Mouse (Mus musculus) heart, postnatal 36 days (tissue): ENCODE data around the gene Ncapd2. TPM values are rescaled to one million over a fixed set of nuclear protein-coding genes. Genes with fewer than 3 reads are reported as not detected.
"Not testable (repeated sequence)": the region's sequence is repeated elsewhere in the genome, so short reads cannot be mapped to it uniquely, and the experiment has no call there.

Experiments used
- DNase-seq, 2 experiments: peaks; one replicate each; pipeline ENCODE4 v3.0.0; 2021 to 2022
- intact Hi-C: fragments of 180-260 bp; cut with DNase I; formaldehyde crosslinking; loops from one replicate; pipeline ENCODE4 v1.15.1; 2025
- total RNA-seq, 2 experiments: library from RNA; stranded (reverse); gene quantifications; 2 replicates each; pipeline ENCODE4 v1.2.3; 2021

Ncapd2 gene
- total RNA-seq, 2 experiments from 2014 or later: 20.8 to 25.3 TPM

DNA sequence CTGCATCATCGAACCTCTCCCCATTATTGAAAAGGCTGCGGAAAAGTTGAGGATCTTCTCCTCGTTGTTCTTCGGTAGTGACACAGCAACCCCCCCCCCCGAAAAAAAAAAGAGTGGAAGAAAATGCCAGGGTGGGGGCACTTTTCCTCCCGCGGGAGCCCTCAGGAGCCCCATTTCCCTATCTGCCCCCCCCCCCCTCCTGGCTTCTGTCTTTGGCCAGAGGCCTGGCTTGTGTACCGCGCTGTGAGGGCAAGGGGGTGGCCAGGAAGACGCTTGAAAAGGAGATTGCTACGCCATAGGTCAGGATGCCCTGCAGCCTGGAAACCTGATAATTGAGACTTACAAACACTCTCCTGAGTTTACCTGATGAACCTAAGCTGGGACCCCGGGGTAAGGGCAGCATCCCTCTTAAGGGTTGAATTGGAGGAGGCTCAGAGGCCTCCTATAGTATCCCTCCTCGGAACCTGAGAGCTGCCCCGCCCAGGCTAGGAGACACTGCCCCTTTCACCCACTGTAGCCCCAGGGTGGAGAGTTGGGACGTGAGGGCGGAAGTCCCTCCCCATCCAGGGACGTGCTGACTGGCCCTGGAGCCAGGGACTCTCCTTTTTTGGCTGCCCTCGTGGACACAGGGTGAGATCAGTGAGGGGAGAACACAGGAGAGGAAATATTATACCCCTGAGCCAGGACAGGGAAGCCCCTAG, 25.3 kb downstream of the Ncapd2 start, which contains the start of gene Gapdh:
Gene Gapdh (minus strand): TSS at position 417 of the 701 bp plus-strand sequence.
- intact Hi-C loops: no loop called here

DNA sequence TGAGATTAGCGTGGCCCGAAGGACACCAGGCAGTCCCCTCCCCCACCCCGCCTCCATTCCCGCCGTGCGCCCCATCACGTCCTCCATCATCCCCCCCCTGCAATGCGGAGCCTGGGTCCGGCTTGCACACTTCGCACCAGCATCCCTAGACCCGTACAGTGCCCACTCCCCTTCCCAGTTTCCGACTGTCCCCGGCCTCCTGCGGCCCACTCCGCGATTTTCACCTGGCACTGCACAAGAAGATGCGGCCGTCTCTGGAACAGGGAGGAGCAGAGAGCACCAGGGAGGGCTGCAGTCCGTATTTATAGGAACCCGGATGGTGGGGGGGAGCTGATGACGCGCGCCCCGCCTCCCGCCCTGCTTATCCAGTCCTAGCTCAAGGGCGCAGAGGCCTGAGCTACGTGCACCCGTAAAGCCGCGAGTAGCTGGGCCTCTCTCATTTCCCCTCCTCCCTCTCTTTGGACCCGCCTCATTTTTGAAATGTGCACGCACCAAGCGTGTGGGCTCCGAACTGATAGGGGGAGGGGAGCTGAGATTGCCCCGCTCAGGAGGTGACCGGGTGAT, 26.1 kb downstream of the Ncapd2 start:
- intact Hi-C loops: loop anchor here (2.0 kb wide), 2 partner anchors 17 to 35 kb away; partner anchors contain the start of gene Nop2
- DNase-seq: peak; percentile 96

More for the DNA sequence above, 25.3 kb downstream of the Ncapd2 start, which contains the start of gene Gapdh:
- peak; percentile 87 to 89 for DNase-seq

DNA sequence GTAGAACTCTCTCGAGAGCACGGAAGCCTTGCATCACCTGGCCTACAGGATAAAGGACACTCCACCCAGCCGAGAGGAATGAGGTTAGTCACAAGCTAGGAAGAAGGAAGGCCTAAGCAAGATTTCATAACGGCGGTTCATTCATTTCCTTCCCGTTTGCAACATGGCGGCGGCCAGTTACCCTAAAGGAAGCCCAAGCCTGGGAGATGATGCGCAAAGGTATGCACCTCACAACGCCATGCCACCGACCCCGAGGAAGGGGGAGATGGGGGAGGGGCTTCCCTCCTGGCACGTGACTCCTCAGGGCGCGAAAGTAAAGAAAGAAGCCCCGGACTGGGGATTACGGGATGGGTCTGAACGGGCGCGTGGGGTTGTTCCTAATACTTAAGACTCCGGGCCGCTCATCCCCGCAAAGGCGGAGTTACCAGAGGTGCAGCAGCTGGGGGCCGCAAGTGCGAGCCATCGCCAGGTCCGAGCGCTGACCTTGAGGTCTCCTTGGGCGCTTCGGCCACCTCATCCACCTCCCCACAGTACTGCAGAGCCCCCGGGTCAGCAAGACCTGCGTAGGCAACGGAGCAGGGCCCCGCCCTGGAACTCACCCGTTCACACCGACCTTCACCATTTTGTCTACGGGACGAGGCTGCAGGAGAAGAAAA, 26.7 kb downstream of the Ncapd2 start:
- intact Hi-C loops: loop anchor here (2.0 to 5.0 kb wide), 4 partner anchors 16 to 108 kb away; partner anchors contain the start of gene Nop2

DNA sequence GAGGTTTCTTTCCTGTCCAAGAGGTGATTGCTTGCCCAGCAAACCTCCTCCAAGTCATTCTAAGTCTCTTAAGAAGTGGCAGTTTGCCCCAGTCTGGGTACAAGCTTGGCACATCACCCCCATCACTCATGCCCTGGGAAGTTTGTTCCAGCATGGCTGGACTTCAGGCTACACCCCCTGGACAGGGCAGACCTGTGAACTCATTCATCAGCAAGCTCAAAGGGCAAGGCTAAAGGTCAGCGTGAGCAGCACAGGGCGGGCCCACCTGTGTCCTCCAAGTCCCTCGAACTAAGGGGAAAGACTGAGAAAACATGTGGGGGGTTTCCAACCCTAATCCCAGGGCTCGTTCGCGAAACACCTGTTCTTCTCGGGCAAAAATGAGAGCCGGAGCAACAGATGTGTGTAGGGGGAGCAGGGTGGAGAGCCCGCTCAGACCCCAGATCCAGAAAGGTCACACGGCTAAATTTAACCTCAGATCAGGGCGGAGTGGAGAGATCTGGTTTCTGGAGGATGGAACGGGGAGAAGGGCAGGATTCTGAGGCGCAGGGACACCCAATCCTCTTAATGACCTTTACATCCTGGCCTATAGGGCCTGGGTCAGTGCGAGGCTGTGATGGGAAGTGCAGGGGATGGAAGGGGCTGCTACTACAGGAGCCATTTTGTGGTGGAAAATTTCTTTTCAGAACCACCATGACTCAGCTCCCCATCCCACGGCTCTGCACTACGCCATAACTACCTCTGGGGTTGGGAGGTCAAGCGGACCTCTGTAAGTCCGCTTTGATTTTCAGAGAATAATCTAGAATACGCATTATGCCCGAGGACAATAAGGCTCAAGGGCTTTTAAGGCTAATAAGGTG, 27.5 kb downstream of the Ncapd2 start:
- intact Hi-C loops: loop anchor here (2.0 to 5.0 kb wide), 4 partner anchors 15 to 108 kb away; partner anchors contain the start of gene Nop2
- peak; percentile 37 to 38 for DNase-seq

More for the DNA sequence above, 26.7 kb downstream of the Ncapd2 start:
- DNase-seq: peak; percentile 54 to 67

DNA sequence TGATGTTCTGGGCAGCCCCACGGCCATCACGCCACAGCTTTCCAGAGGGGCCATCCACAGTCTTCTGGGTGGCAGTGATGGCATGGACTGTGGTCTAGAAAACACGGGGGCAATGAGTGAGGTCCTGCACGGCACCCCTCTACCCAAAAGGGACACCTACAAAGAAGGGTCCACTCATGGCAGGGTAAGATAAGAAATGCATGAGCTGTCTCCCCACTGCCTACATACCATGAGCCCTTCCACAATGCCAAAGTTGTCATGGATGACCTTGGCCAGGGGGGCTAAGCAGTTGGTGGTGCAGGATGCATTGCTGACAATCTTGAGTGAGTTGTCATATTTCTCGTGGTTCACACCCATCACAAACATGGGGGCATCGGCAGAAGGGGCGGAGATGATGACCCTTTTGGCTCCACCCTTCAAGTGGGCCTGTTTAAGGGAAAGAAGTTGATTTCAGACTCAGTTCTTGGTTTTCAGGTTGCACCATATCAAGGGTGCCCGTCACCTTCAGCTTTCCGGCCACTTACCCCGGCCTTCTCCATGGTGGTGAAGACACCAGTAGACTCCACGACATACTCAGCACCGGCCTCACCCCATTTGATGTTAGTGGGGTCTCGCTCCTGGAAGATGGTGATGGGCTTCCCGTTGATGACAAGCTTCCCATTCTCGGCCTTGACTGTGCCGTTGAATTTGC, 28.7 kb downstream of the Ncapd2 start:
- intact Hi-C loops: loop anchor here (5.0 kb wide), 2 partner anchors 65 to 110 kb away; no protein-coding TSS in a partner anchor
- not testable (repeated sequence) for DNase-seq

DNA sequence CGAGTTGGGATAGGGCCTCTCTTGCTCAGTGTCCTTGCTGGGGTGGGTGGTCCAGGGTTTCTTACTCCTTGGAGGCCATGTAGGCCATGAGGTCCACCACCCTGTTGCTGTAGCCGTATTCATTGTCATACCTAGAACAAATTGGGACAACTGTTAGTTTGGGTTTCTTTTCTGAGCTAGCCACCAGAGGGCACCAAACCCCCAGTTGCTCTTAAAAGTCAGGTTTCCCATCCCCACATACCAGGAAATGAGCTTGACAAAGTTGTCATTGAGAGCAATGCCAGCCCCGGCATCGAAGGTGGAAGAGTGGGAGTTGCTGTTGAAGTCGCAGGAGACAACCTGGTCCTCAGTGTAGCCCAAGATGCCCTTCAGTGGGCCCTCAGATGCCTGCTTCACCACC, 29.5 kb downstream of the Ncapd2 start:
- DNase-seq: peak; percentile 71 to 76
- intact Hi-C loops: loop anchor here (5.0 kb wide), 2 partner anchors 65 to 110 kb away; no protein-coding TSS in a partner anchor

DNA sequence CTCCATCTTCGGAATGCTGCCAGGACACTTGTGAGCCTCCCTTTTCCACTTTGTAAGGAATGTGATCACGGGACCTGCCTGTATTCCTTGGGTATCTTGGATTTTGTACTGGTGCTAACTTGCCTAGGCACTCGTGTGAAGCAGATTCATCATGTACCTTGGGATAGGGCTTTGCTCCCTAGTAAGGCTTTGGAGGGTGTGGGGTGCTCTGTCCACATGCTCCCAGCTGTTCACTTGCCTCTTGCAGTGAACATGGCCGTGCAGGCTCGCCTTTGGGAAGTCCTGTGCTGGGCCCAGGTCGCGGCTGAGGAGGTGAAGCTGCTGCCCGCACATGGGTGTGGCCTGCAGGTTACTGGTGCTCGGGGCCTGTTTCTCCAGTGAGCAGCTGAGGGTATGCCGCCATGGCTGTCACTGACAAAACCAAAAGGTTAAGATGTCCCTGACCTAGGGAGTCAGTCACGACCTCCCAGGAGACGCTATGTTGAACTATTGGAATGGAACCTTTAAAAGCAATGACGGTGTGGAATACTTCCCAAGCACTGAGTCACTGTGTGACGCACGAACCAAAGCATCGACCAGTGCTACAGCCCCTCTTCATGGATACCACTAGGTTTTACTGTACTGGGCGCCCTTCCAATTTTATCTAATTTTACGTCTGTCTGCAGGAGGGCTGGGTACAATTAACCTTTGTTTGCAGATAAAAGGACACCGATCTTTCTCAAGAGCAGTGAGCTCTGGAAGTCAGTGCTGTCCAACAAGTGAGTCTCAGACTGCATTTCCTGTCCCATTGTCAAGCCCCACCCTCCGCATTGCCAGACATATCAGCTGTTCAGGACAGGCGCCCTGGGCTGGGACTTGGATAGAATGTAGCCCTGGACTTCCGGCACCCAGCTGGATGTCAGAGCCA, 30.4 kb downstream of the Ncapd2 start:
- intact Hi-C loops: loop anchor here (5.0 kb wide), 2 partner anchors 66 to 111 kb away; no protein-coding TSS in a partner anchor
- peak; percentile 70 to 77 for DNase-seq

DNA sequence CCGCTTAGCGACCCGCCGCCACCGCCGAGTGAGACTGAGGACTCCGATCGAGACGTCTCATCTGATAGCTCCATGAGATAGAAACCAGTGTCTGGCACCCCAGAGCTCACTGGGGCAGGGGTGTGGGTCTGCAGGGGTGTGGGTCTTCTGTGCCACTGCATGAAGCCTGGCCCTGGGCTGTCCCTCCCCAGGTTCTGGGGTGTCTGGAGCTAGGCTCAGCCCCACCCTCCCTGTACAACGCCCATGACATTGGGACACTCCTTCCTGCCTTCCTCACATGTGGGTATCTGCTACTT, 31.0 kb downstream of the Ncapd2 start:
- intact Hi-C loops: loop anchor here (5.0 kb wide), 2 partner anchors 67 to 112 kb away; no protein-coding TSS in a partner anchor
- peak in 1 of 2 experiments; percentile 31 for DNase-seq

DNA sequence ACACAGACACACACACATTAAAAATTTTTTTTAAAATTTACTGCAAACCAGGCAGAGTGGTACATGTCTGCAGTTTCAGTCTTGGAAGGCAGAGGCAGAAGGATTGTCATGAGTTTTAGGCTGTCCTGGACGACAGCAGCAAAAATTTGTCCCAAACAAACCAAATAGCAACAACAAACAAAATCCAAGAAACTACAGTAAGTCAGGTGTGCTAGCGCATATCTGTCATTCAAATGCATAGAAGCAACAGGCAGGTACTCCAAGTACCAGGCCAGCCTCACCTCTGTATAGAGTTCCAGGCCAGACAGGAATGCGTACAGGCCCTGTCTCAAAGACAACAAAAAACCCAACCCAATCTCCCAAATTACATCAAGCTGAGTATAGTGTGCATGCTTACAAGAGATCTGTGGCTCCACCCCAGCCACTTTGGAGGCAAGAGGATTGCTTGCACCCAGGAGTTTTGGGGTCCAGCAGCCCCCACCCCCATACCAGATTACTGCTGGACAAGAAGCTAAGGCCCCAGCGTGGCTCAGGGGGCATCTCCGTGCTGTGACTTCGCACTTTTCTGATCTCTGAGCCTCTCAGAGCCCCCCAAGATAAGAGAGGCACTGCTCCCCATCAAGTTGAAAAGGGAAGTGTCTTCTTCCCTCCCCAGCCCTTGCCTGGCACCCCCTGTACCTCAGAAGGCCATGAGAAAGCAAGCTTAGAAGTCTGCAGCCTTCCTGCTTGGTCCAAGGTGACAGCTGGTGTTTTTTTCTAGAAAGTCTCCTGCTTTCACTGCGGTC, 31.5 kb downstream of the Ncapd2 start:
- no peak for DNase-seq
- intact Hi-C loops: loop anchor here (5.0 kb wide), 2 partner anchors 67 to 112 kb away; no protein-coding TSS in a partner anchor

DNA sequence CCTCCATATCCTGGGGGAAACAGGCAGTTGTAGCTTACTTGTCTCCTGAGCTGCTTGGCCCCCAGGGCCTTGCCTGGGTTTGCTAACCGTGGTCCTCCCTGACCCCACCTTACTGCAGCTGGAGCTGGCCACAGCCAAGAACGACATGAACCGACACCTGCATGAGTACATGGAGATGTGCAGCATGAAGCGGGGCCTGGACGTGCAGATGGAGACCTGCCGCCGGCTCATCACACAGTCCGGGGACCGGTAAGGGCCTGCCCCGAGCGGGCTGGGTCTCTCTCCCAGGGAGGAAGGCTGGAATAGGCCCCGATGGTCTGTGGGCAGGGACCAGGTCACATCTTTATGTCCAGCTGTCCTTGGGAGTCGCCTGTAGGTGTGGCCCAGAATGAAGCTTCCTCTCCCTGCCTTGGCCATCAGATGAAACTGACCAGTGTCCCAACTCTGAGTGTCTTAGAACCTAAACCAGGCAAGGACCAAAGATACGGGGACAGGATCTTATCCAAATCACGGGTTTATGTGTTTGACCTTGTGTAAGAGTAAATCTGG, 32.5 kb downstream of the Ncapd2 start:
- intact Hi-C loops: no loop called here
- DNase-seq: no peak

DNA sequence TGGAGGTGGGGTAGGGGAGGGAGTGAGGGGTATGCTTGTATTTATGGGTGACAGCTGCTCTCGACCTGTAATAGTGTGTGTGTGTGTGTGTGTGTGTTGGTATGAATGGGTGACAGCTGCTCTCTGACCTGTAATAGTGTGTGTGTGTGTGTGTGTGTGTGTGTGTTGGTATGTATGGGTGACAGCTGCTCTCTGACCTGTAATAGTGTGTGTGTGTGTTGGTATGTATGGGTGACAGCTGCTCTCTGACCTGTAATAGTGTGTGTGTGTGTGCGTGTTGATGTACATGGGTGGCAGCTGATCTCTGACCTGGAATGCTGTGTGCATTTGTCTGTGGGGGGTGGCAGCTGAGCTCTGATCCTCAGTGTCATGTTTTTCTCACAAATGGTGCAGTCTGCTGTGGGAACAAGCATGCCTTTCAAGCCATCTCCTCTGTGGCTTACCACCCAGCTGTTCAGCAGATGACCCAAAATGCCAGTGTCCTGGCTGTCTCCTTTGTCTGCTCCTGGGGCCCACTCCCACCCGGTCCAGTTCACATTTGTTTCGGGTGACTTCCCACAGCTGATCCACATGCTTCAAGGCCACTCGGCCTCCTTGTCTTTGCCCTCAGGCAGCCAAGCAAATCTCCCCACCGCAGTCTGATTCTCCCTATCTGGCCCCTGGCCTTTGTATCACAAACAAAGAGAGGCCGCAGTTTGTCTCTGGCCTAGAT, 34.4 kb downstream of the Ncapd2 start:
- intact Hi-C loops: no loop called here
- no peak for DNase-seq

DNA sequence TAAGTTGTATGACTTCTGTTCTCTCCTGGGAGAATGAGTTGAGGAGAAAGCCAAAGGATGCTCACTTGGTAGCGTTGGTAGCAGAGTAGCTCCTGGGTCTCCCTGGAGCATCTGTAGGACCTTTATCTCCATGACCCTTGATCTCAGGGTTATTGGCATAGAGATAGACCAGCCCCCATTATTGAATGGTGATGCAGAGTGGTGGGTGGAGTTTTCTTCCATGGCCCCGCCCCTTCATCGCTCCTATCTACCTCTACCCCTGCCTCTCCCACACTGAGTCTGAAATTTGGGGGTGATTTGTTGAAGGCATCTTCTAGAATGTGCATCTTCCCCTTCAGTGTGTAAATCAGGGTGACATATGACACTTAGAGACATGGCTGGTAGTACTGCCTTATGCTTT, 35.0 kb downstream of the Ncapd2 start:
- no peak for DNase-seq
- intact Hi-C loops: no loop called here

DNA sequence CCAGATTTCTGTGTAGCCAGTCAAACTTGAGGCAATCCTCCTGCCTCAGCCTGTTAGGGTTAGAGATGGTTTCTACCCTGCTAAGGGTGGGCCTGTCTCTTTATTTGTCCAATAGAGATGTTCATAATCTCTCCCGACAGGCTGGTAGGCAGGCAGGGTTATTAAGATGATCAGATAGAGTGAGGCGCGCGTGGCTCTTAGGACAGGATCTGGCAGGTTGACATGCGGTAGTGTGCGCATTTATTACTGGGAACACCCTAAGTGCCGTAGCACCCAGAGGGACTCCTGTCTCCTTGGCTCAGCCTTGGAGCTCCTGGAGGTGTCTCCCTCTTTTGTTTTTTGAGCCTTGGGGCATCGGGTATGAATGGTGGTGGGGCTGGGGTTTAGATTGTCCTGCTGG, 36.2 kb downstream of the Ncapd2 start:
- no peak for DNase-seq
- intact Hi-C loops: no loop called here

DNA sequence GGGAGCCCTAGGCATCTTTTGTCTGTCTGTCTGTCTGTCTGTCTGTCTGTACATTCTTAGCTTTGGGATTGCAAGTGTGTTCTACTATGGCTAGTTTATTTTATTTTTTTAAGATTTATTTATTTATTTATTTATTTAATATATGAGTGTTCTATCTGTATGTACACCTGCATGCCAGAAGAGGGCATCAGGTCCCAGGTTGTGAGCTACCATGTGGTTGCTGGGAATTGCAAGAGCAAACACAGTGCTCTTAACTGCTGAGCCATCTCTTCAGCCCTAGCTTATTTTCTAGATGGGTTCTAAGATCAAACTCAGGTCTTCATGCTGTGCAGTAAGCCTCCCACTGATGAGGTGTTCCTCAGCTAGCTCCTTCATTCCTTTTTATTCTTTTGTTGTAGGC, 37.0 kb downstream of the Ncapd2 start:
- intact Hi-C loops: no loop called here
- no peak for DNase-seq

DNA sequence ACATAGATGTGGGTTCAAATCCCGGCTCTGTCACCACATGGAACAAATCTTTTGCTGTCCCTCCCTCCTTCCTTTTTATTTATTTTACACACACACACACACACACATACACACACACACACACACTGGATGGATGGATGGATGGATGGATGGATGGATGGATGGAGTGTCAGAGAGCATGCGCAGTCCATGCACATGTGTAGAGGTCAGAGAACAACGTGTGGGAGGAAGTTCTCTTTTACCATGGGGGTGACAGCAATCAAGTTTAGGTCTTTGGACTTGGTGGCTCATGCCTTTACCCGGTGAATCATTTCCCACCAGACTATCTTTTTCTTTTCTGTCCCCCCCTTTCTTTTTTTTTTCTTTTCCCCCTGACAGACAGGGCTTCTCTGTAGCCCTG, 37.8 kb downstream of the Ncapd2 start:
- DNase-seq: no peak
- intact Hi-C loops: no loop called here

DNA sequence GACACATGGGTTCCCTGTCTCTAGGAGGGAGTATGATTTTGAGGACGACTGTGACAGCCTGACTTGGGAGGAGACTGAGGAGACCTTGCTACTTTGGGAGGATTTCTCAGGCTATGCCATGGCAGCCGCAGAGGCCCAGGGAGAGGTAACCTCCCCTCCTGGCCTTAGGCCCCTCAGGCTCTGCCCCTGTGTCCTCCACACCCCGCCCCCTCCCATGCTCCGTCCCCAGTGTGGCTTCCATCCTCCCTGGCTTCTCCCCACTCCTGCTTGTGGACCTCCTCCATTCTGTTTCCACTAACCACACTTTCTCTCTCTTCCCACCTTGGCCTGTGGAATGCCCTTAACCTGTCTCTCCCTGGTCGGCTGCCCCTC, 38.5 kb downstream of the Ncapd2 start:
- intact Hi-C loops: no loop called here
- no peak for DNase-seq
